Mouse (Mus musculus) embryonic facial prominence, embryonic 15.5 days (tissue): ENCODE data around the gene Tpcn2. TPM values are rescaled to one million over a fixed set of nuclear protein-coding genes. Genes with fewer than 3 reads are reported as not detected.
A peak's percentile ranks its signal among the peaks of the same experiment; 100 is the strongest.

Experiments
- ATAC-seq: fragments of 200-750 bp; cut with Nextera tagmentation; 2 replicates; pipeline ENCODE4 v1.8.0; 2017; ENCODE audit warnings: low read depth, moderate TSS enrichment; ENCODE audit not compliant: insufficient number of reproducible peaks, low FRiP score, low TSS enrichment
- H3K27ac ChIP-seq: fragments of 300-500 bp; sonication (generic); replicated peaks from 2 replicates; pipeline ENCODE4 v1.5.1; 2015; ENCODE audit warnings: mild to moderate bottlenecking, inconsistent platforms
- H3K27me3 ChIP-seq: fragments of 300-500 bp; sonication (generic); 2 replicates; pipeline ENCODE4 v1.6.1; 2015; ENCODE audit warnings: inconsistent platforms
- H3K36me3 ChIP-seq: fragments of 300-500 bp; sonication (generic); 2 replicates; pipeline ENCODE4 v1.6.1; 2015; ENCODE audit warnings: mild to moderate bottlenecking, inconsistent platforms
- H3K4me1 ChIP-seq: fragments of 300-500 bp; sonication (generic); 2 replicates; pipeline ENCODE4 v1.6.1; 2015; ENCODE audit warnings: inconsistent platforms
- H3K4me2 ChIP-seq: fragments of 300-500 bp; sonication (generic); replicated peaks from 2 replicates; pipeline ENCODE4 v1.6.1; 2015; ENCODE audit warnings: mild to moderate bottlenecking, inconsistent platforms
- H3K4me3 ChIP-seq: fragments of 300-500 bp; sonication (generic); replicated peaks from 2 replicates; pipeline ENCODE4 v1.5.1; 2015; ENCODE audit warnings: mild to moderate bottlenecking, inconsistent platforms
- H3K9ac ChIP-seq: fragments of 300-500 bp; sonication (generic); 2 replicates; pipeline ENCODE4 v1.6.1; 2015; ENCODE audit warnings: inconsistent platforms
- H3K9me3 ChIP-seq: fragments of 300-500 bp; sonication (generic); replicated peaks from 2 replicates; pipeline ENCODE4 v1.6.1; 2016; ENCODE audit warnings: inconsistent platforms
- WGBS: fragments of 180-500 bp; shearing (Covaris S2); methylation state at CpG from one replicate; pipeline ENCODE4 v1.1.7; 2015; 5-methylcytosine and 5-hydroxymethylcytosine counted together
- polyA plus RNA-seq: library from polyadenylated mRNA; unstranded; fragments of >200 nt; fragmentation: Nextera tagmentation; extraction: Ambion mirVana; gene quantifications from 2 replicates; pipeline ENCODE4 v1.2.1, GENCODE M21; 2015

Tpcn2 gene
- polyA plus RNA-seq, 1 experiment from 2014 or later = 12.2 TPM

GRCm38 (mm10) chr7:145239736-145240505, 43.9 kb downstream of the Tpcn2 start:
- ATAC-seq = no peak
- H3K27ac ChIP-seq = no peak overlapping the region
- 69% methylated on average over 8 of the region's 8 CpGs for WGBS
- no peak overlapping the region for H3K4me3 ChIP-seq
- H3K9me3 ChIP-seq = no peaks in the 10 kb centered on the region
- H3K36me3 ChIP-seq = no peaks in the 10 kb centered on the region
- H3K9ac ChIP-seq = no peak overlapping the region
- peaks cover 11% of the 10 kb centered on the region; the same call in 1 of the 2 replicates for H3K4me1 ChIP-seq
- no peaks in the 10 kb centered on the region for H3K27me3 ChIP-seq
- H3K4me2 ChIP-seq = no peak overlapping the region

DNA sequence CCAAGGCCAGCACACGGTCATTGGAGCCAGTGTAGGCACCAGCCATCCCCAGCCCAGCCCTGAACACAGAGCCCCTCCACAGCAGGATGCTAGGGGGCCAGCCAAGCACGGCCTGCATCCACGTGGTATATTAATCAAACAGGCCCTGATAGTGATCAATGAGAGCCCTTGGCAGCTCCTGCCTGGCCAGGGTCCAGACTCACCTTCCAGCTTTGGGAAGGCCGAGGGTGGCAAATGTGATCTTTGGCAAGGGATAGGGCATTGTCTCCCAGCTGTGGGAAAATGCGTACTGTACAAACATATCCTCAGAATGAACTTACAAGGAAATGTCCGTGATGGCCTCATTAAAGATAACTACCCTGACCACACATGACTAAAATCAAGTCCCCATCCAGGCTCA, 44.7 kb downstream of the Tpcn2 start:
- Histone ChIP-seq H3K4me2 (no peak overlapping the region), H3K4me3 (no peak overlapping the region), H3K9me3 (no peaks in the 10 kb centered on the region), H3K36me3 (no peaks in the 10 kb centered on the region), H3K27me3 (no peaks in the 10 kb centered on the region), H3K4me1 (peaks cover 11% of the 10 kb centered on the region; the same call in 1 of the 2 replicates), H3K27ac (no peak overlapping the region), H3K9ac (no peak overlapping the region)
- WGBS = 48% methylated on average over 6 of the region's 6 CpGs
- ATAC-seq = no peak

DNA sequence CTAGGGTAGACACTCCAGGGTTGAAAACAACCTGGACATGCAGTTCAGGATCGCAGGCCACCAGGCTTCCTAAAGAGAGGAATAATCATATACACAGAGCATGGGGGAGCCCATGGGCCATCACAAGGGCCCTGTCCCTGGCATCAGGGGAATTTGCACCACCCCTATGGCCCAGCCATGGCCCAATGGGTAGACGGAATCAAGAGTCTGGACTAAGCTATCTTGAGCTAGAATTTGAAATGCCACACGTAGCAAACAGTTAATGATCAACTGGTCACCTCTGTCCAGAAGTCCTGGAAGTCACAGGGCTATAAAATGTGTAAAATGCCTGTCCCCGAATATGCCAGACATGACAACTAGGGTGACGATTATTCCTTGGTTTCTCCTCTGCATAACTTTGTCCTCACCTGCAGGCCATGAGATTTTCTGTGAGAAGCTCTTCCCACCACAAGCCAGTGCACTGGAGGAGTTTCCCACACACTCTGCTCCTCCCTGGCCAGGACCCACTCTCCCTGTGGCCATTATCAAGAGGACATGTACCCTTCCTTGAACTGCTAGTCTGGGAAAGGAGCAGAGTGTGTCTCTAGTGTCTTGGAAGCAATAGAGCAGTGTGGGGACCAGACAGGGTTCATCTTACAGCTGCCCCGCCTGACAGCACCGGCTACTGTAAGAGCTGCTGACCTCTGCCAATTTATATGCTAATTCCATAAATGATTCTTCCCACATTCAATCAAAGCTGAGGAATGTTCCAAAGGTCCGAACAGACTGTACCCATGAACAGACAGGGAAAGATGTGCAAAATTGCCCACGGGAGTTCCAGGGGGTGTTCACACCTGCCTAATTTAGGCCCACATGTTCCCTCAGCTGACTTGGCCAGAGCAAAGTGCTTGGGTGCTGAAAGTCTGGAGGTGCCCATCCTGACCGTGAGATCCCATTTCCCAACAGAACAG, 48.7 kb downstream of the Tpcn2 start:
- Histone ChIP-seq H3K27me3 (no peaks in the 10 kb centered on the region), H3K4me3 (no peak overlapping the region), H3K4me2 (no peak overlapping the region), H3K27ac (no peak overlapping the region), H3K9me3 (no peaks in the 10 kb centered on the region), H3K4me1 (0 out of 2 replicates have a peak, but pooled peaks cover 8% of the 10 kb centered on the region), H3K9ac (no peak overlapping the region), H3K36me3 (no peaks in the 10 kb centered on the region)
- ATAC-seq = no peak
- 79% methylated on average over 10 of the region's 10 CpGs for WGBS

DNA sequence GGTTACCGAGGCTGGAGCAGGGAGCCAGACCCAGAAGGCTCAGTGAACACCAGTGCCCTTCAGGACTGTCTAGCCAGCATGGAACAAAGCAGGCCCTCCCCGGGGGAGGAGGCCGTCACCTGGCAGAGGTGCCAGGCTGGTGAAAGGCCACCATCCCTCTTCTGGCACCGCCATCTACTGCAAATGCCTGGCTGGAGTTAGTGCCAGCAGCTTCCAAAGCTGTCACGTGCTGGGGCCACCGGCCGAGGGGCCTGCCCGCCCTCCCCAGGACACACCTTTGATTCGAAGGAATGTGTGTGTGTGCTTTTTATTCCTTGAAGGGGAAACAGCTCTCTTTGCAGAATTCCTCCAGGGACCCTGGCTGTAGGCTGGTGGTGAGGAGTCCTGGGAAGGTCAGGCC, 52.2 kb downstream of the Tpcn2 start:
- ATAC-seq = no peak
- H3K4me2 ChIP-seq = no peak overlapping the region
- H3K4me3 ChIP-seq = no peak overlapping the region
- 72% methylated on average over 9 of the region's 9 CpGs for WGBS
- H3K27ac ChIP-seq = no peak overlapping the region
- no peaks in the 10 kb centered on the region for H3K36me3 ChIP-seq
- H3K4me1 ChIP-seq = 0 out of 2 replicates have a peak, but pooled peaks cover 3% of the 10 kb centered on the region
- no peak overlapping the region for H3K9ac ChIP-seq
- H3K27me3 ChIP-seq = no peaks in the 10 kb centered on the region
- no peaks in the 10 kb centered on the region for H3K9me3 ChIP-seq

GRCm38 (mm10) chr7:145226641-145227040, 57.2 kb downstream of the Tpcn2 start:
- WGBS = 84% methylated on average over 6 of the region's 6 CpGs
- Histone ChIP-seq H3K9me3 (no peaks in the 10 kb centered on the region), H3K27me3 (no peaks in the 10 kb centered on the region), H3K4me2 (no peak overlapping the region), H3K36me3 (no peaks in the 10 kb centered on the region), H3K9ac (no peak overlapping the region), H3K27ac (no peak overlapping the region), H3K4me1 (peaks cover 18% of the 10 kb centered on the region), H3K4me3 (no peak overlapping the region)
- no peak for ATAC-seq

DNA sequence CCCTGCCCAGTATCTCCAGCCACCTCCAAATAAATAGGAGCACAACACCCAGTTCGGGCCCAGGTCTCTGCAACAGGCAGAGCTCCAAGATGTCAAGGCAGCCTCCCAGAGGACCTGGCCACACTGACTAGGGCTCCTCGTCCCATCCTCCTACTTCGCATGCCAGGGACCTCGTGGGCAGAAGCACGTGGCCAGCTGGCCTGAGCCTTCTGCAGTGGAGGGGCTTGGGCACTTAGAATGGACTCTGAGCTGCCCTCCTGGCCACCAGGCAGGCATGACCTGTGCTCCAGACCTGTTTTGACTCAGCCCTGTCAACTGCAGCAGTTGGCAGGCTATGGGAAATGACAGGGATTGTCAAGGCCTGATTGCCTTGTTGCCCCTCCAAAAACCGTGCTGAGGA, 58.2 kb downstream of the Tpcn2 start:
- Histone ChIP-seq H3K36me3 (no peaks in the 10 kb centered on the region), H3K4me3 (no peak overlapping the region), H3K4me2 (no peak overlapping the region), H3K4me1 (peaks cover 21% of the 10 kb centered on the region), H3K9me3 (no peaks in the 10 kb centered on the region), H3K27ac (no peak overlapping the region), H3K27me3 (no peaks in the 10 kb centered on the region), H3K9ac (no peak overlapping the region)
- ATAC-seq = no peak
- WGBS = 86% methylated on average over 6 of the region's 6 CpGs

DNA sequence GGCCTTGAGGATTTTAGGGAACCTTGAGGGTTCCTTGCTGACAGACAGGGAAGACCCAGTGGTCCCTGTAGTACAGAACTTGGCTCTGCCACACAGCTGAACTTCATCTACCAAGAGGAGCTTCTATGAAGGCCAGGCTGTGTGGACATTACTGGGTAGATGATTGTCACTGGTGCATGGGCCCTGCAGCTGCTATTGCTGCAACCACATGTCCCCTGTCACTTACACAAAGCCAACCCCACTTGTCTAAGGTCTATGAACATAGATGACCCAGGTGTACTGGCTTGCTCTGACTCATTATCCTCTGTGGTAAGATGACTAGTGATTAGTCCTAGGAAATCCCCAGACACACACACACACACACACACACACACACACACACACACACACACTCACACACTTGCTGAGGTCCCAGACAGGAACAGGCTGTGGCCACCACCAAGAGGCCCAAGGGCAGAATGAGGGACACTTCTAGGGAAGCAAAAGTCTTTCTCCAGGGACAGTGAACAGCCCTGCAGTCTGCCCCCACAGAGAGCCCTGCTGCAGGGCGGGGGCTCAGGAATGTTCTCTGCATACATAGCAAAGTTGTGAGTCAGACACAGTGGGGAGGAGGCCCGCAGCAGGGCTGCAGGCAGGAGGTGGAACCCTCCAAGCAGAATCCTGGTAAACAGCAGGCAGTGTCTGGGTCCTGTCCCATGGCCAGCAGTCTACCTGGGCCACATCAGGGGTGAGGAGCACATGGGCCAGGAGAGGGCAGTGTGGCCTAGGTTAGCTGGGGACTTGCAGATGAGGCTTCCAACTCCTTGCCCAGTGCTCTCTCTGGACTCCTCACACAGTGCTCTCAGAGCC, 61.7 kb downstream of the Tpcn2 start:
- peak; percentile 88 for ATAC-seq
- Histone ChIP-seq H3K9ac (no peak overlapping the region), H3K27me3 (no peaks in the 10 kb centered on the region), H3K36me3 (no peaks in the 10 kb centered on the region), H3K9me3 (no peaks in the 10 kb centered on the region), H3K4me1 (peaks cover 25% of the 10 kb centered on the region), H3K4me3 (no peak overlapping the region), H3K27ac (peak overlapping the region; percentile 83), H3K4me2 (no peak overlapping the region)
- 0% methylated on average over 2 of the region's 2 CpGs for WGBS

GRCm38 (mm10) chr7:145221346-145221745, 62.5 kb downstream of the Tpcn2 start:
- ATAC-seq = no peak

DNA sequence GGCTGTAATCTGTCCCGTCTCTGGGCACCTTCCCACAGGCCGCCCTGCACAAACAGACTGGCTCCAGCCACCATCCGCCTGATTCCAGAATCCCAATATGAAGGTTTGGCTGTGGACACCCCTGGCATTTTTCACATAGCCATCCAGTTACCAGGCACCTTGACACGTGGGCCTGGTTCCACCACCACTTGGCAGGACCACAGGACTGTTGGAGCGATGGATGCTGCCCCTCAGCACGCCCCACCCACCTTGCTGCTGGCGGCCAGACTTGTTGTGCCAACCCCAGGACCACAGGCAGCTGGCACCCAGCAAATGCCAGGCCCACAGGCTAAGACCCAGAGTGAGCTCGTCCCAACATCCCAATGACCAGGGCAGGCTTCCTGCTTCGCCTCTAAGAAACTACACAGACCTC, 64.4 kb downstream of the Tpcn2 start:
- no peak for ATAC-seq
- H3K36me3 ChIP-seq = no peaks in the 10 kb centered on the region
- no peaks in the 10 kb centered on the region for H3K27me3 ChIP-seq
- H3K4me1 ChIP-seq = peaks cover 37% of the 10 kb centered on the region
- no peak overlapping the region for H3K4me3 ChIP-seq
- no peaks in the 10 kb centered on the region for H3K9me3 ChIP-seq
- WGBS = 80% methylated on average over 9 of the region's 9 CpGs
- no peak overlapping the region for H3K9ac ChIP-seq
- H3K27ac ChIP-seq = no peak overlapping the region
- no peak overlapping the region for H3K4me2 ChIP-seq

More at GRCm38 (mm10) chr7:145221346-145221745, 62.5 kb downstream of the Tpcn2 start:
- no peaks in the 10 kb centered on the region for H3K36me3 ChIP-seq
- H3K4me1 ChIP-seq = peaks cover 32% of the 10 kb centered on the region
- WGBS = 30% methylated on average over 2 of the region's 2 CpGs
- H3K27ac ChIP-seq = peak overlapping the region; percentile 83
- H3K9me3 ChIP-seq = no peaks in the 10 kb centered on the region
- H3K4me3 ChIP-seq = no peak overlapping the region
- no peak overlapping the region for H3K9ac ChIP-seq
- H3K27me3 ChIP-seq = no peaks in the 10 kb centered on the region
- H3K4me2 ChIP-seq = no peak overlapping the region

DNA sequence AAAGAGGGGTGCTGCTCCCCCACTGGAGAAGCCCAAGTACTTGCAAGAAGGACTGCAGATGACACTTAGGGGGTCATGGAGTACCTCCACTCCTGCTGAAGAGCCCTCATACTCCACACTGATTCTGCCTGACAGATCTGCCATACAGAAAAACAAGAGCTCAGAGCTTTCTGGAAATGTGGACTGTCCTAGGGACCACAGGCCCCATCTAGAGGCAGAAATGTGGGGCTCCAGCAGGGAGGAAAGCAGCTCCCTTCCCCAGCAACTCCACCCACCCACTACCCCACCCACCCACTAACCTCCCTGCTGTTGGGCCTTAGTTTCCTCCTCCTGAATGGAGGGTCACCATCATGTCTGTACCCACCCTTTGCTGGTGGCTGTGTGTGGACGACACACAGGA, 67.2 kb downstream of the Tpcn2 start:
- Histone ChIP-seq H3K9ac (no peak overlapping the region), H3K4me2 (no peak overlapping the region), H3K27me3 (no peaks in the 10 kb centered on the region), H3K9me3 (no peaks in the 10 kb centered on the region), H3K27ac (no peak overlapping the region), H3K4me1 (peaks cover 27% of the 10 kb centered on the region), H3K36me3 (no peaks in the 10 kb centered on the region), H3K4me3 (no peak overlapping the region)
- 24% methylated on average over 1 of the region's 1 CpGs for WGBS
- ATAC-seq = no peak; the same call in 1 of the 2 replicates

DNA sequence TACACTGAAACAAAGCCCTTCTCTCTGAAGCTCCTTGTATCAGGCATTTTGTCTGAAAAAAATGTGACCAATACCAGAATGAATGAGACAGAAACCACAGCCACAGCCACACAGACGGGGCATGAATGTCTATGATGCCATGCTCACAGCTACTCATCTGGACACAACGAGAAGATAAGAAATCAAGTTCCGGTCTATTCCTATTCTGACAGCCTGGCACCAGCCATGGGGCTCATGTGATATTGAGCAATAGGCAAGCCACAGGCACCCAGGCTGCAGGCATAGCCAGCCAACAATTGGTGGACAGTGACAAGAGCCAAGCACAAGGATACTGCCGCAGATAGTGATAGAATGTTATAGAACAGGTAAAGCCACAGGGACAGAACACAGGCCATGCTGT, 68.3 kb downstream of the Tpcn2 start:
- no peaks in the 10 kb centered on the region for H3K36me3 ChIP-seq
- no peak overlapping the region for H3K9ac ChIP-seq
- no peaks in the 10 kb centered on the region for H3K9me3 ChIP-seq
- no peak for ATAC-seq
- 78% methylated on average over 4 of the region's 4 CpGs for WGBS
- no peak overlapping the region for H3K4me2 ChIP-seq
- H3K4me1 ChIP-seq = peaks cover 27% of the 10 kb centered on the region
- no peak overlapping the region for H3K27ac ChIP-seq
- no peak overlapping the region for H3K4me3 ChIP-seq
- H3K27me3 ChIP-seq = no peaks in the 10 kb centered on the region
